Mouse (Mus musculus) MEL-GATA-1-ER (cell line): ENCODE results near the gene Prpf6.

Experiments
- DNase-seq: peaks from one replicate; pipeline ENCODE4 v3.0.0-alpha.2; 2012; ENCODE audit warnings: low read depth; ENCODE audit errors: extremely low read depth

The Prpf6 gene

GRCm38 (mm10) chr2:181591528-181592085 is at the start of gene Prpf6:
Gene Prpf6 (plus strand): TSS chr2:181591868.
- DNase-seq: no peak

GRCm38 (mm10) chr2:181546142-181546541 is 45.5 kb upstream of the Prpf6 start:
- DNase-seq: no peak

GRCm38 (mm10) chr2:181548227-181548626 is 43.4 kb upstream of the Prpf6 start:
- no peak for DNase-seq

GRCm38 (mm10) chr2:181548682-181549081 is 43.0 kb upstream of the Prpf6 start:
- no peak for DNase-seq

- no peak for DNase-seq
These were observed 41.4 kb upstream of the Prpf6 start for GRCm38 (mm10) chr2:181550233-181550632.

- DNase-seq: no peak
These were observed 37.9 kb upstream of the Prpf6 start for GRCm38 (mm10) chr2:181553772-181554171.

GRCm38 (mm10) chr2:181567338-181567737 is 24.3 kb upstream of the Prpf6 start:
- DNase-seq: no peak

GRCm38 (mm10) chr2:181568272-181569008 is 23.2 kb upstream of the Prpf6 start:
- no peak for DNase-seq

GRCm38 (mm10) chr2:181569856-181570255 is 21.8 kb upstream of the Prpf6 start:
- DNase-seq: no peak

- no peak for DNase-seq
These were observed 21.3 kb upstream of the Prpf6 start for GRCm38 (mm10) chr2:181570375-181570774.

- DNase-seq: no peak
These were observed 20.6 kb upstream of the Prpf6 start for GRCm38 (mm10) chr2:181570921-181571595.

GRCm38 (mm10) chr2:181571941-181572670 is 19.6 kb upstream of the Prpf6 start:
- no peak for DNase-seq

GRCm38 (mm10) chr2:181572921-181573920 is 18.4 kb upstream of the Prpf6 start:
- no peak for DNase-seq

- no peak for DNase-seq
These were observed 17.7 kb upstream of the Prpf6 start for GRCm38 (mm10) chr2:181573961-181574360.

GRCm38 (mm10) chr2:181574921-181575545 is 16.6 kb upstream of the Prpf6 start:
- DNase-seq: no peak

- DNase-seq: no peak
These were observed 15.1 kb upstream of the Prpf6 start for GRCm38 (mm10) chr2:181576613-181577012.

GRCm38 (mm10) chr2:181577126-181577525 is 14.5 kb upstream of the Prpf6 start:
- DNase-seq: no peak

GRCm38 (mm10) chr2:181577981-181578581 is 13.6 kb upstream of the Prpf6 start:
- no peak for DNase-seq

GRCm38 (mm10) chr2:181578790-181579618 is 12.7 kb upstream of the Prpf6 start:
- DNase-seq: no peak
